Mouse (Mus musculus) limb, embryonic 11.5 days (tissue): ENCODE measurements at regions not wholly inside any gene's neighbourhood (a gene's known extent, or its start where the extent isn't known, plus 50 kb on each side); places are given as distances from the start of the nearest gene placed in this dataset.

Source experiments
- ATAC-seq: fragments of 200-750 bp; cut with Nextera tagmentation; 2 replicates; pipeline ENCODE4 v1.8.0; 2017; ENCODE audit warnings: low read depth; ENCODE audit not compliant: insufficient number of reproducible peaks, low FRiP score, low TSS enrichment
- DNase-seq: peaks from one replicate; pipeline ENCODE4 v3.0.0-alpha.2; 2015; ENCODE audit warnings: low spot score
- H3K27ac ChIP-seq: fragments of 300-500 bp; sonication (generic); replicated peaks from 2 replicates; pipeline ENCODE4 v1.5.1; 2014; ENCODE audit warnings: low read depth, mild to moderate bottlenecking, low read length
- H3K27me3 ChIP-seq: fragments of 300-500 bp; sonication (generic); 2 replicates; pipeline ENCODE4 v1.6.1; 2014; ENCODE audit warnings: mild to moderate bottlenecking, low read length, mixed read lengths; ENCODE audit not compliant: control insufficient read depth, insufficient read depth
- H3K36me3 ChIP-seq: fragments of 300-500 bp; sonication (generic); 2 replicates; pipeline ENCODE4 v1.6.1; 2014; ENCODE audit warnings: mild to moderate bottlenecking, low read length, moderate library complexity, mixed read lengths; ENCODE audit not compliant: control insufficient read depth, insufficient read depth
- H3K4me1 ChIP-seq: fragments of 300-500 bp; sonication (generic); 2 replicates; pipeline ENCODE4 v1.6.1; 2014; ENCODE audit warnings: low read length, mixed read lengths; ENCODE audit not compliant: control insufficient read depth, insufficient read depth
- H3K4me2 ChIP-seq: fragments of 300-500 bp; sonication (generic); 2 replicates; pipeline ENCODE4 v1.6.1; 2014; ENCODE audit warnings: low read depth, mild to moderate bottlenecking, moderate library complexity; ENCODE audit not compliant: severe bottlenecking
- H3K4me3 ChIP-seq: fragments of 300-500 bp; sonication (generic); 2 replicates; pipeline ENCODE4 v1.5.1; 2014; ENCODE audit warnings: low read depth, low read length
- H3K9ac ChIP-seq: fragments of 300-500 bp; sonication (generic); 2 replicates; pipeline ENCODE4 v1.6.1; 2014; ENCODE audit warnings: mild to moderate bottlenecking, low read length
- H3K9me3 ChIP-seq: fragments of 300-500 bp; sonication (generic); 2 replicates; pipeline ENCODE4 v1.6.1; 2016; ENCODE audit warnings: low read length; ENCODE audit not compliant: control insufficient read depth
- WGBS: fragments of 180-500 bp; shearing (Covaris S2); extraction: QIAGEN DNeasy Blood & Tissue Kit; methylation state at CpG from one replicate; pipeline ENCODE4 v1.1.7; 2014; 5-methylcytosine and 5-hydroxymethylcytosine counted together

DNA sequence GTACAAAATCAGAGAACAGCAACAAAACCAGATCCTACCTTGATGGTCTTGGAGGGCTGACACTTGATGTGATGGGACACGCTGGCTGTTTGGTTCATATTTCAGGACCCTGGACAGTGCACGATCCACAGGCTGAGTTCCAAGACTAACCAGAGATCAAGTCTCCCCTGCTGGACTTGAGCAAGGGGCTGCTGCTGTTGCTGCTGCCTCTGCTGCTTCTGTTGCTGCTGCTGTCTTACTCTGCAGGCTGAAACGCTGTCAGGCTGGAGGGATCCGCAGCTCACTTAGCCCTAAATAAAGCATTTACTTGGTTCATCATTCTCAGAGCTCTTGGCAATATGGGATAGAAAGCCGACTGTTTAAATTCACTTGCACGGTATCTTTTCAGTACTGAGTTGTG lies 589.8 kb downstream of the Actr3 start:
- no peak overlapping the region for H3K27ac ChIP-seq
- no peaks in the 10 kb centered on the region for H3K27me3 ChIP-seq
- peak; percentile 66 for DNase-seq
- H3K36me3 ChIP-seq: no peaks in the 10 kb centered on the region
- H3K4me2 ChIP-seq: no peak overlapping the region
- ATAC-seq: no peak
- no peaks in the 10 kb centered on the region for H3K4me1 ChIP-seq
- H3K9me3 ChIP-seq: no peaks in the 10 kb centered on the region
- 64% methylated on average over 6 of the region's 6 CpGs for WGBS
- H3K4me3 ChIP-seq: no peak overlapping the region
- H3K9ac ChIP-seq: no peak overlapping the region

GRCm38 (mm10) chr1:124825717-124826116 lies 609.8 kb downstream of the Actr3 start:
- Histone ChIP-seq H3K36me3 (no peaks in the 10 kb centered on the region), H3K4me2 (no peak overlapping the region), H3K27me3 (no peaks in the 10 kb centered on the region), H3K4me3 (no peak overlapping the region), H3K9me3 (no peaks in the 10 kb centered on the region; the same call in 1 of the 2 replicates), H3K4me1 (no peaks in the 10 kb centered on the region), H3K9ac (no peak overlapping the region), H3K27ac (no peak overlapping the region)
- DNase-seq: no peak
- ATAC-seq: no peak
- 95% methylated on average over 7 of the region's 7 CpGs for WGBS

GRCm38 (mm10) chr1:124793026-124793425 lies 642.5 kb downstream of the Actr3 start:
- no peak overlapping the region for H3K9ac ChIP-seq

GRCm38 (mm10) chr1:124790646-124791045 lies 644.9 kb downstream of the Actr3 start:
- no peak for ATAC-seq
- H3K27ac ChIP-seq: no peak overlapping the region
- H3K4me1 ChIP-seq: no peaks in the 10 kb centered on the region
- no peak overlapping the region for H3K9ac ChIP-seq
- no peaks in the 10 kb centered on the region for H3K36me3 ChIP-seq
- DNase-seq: no peak
- H3K4me3 ChIP-seq: no peak overlapping the region
- H3K9me3 ChIP-seq: no peaks in the 10 kb centered on the region
- no peaks in the 10 kb centered on the region for H3K27me3 ChIP-seq
- no peak overlapping the region for H3K4me2 ChIP-seq
- WGBS: 61% methylated on average over 2 of the region's 2 CpGs

More at GRCm38 (mm10) chr1:124793026-124793425, 642.5 kb downstream of the Actr3 start:
- Histone ChIP-seq H3K4me1 (no peaks in the 10 kb centered on the region), H3K9me3 (no peaks in the 10 kb centered on the region), H3K4me3 (no peak overlapping the region), H3K36me3 (no peaks in the 10 kb centered on the region), H3K4me2 (no peak overlapping the region), H3K27me3 (no peaks in the 10 kb centered on the region), H3K27ac (no peak overlapping the region)
- ATAC-seq (no peak), DNase-seq (no peak)
- WGBS: 80% methylated on average over 2 of the region's 2 CpGs

- no peak for ATAC-seq
Measured at GRCm38 (mm10) chr1:124790130-124790529, 645.4 kb downstream of the Actr3 start.

DNA sequence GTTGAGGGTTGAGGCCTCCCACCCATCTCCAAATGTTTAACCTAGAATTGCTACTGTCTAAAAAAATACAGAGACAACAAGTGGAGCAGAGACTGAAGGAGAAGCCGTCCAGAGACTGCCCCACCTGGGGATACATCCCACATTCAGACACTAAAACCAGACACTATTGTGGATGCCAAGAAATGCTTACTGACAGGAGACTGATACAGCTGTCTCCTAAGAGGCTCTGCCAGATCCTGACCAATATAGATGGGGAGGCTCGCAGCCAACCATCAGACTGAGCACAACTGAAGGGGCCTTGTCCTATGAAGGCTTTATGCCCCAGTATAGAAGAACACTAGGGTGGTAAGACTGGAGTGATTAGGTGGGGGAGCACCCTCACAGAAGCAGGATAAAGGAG lies 652.5 kb downstream of the Actr3 start:
- 87% methylated on average over 2 of the region's 2 CpGs for WGBS
- no peak overlapping the region for H3K9ac ChIP-seq
- H3K36me3 ChIP-seq: no peaks in the 10 kb centered on the region
- no peak overlapping the region for H3K4me2 ChIP-seq
- H3K4me3 ChIP-seq: no peak overlapping the region
- H3K27ac ChIP-seq: no peak overlapping the region
- no peak for ATAC-seq
- no peaks in the 10 kb centered on the region for H3K9me3 ChIP-seq
- no peaks in the 10 kb centered on the region for H3K4me1 ChIP-seq
- no peaks in the 10 kb centered on the region for H3K27me3 ChIP-seq
- DNase-seq: no peak

More at GRCm38 (mm10) chr1:124790130-124790529, 645.4 kb downstream of the Actr3 start:
- no peaks in the 10 kb centered on the region for H3K9me3 ChIP-seq
- H3K27me3 ChIP-seq: no peaks in the 10 kb centered on the region
- WGBS: 87% methylated on average over 3 of the region's 3 CpGs
- no peak overlapping the region for H3K4me2 ChIP-seq
- no peaks in the 10 kb centered on the region for H3K36me3 ChIP-seq
- H3K4me3 ChIP-seq: no peak overlapping the region
- DNase-seq: no peak
- H3K27ac ChIP-seq: no peak overlapping the region
- no peaks in the 10 kb centered on the region for H3K4me1 ChIP-seq
- H3K9ac ChIP-seq: no peak overlapping the region

DNA sequence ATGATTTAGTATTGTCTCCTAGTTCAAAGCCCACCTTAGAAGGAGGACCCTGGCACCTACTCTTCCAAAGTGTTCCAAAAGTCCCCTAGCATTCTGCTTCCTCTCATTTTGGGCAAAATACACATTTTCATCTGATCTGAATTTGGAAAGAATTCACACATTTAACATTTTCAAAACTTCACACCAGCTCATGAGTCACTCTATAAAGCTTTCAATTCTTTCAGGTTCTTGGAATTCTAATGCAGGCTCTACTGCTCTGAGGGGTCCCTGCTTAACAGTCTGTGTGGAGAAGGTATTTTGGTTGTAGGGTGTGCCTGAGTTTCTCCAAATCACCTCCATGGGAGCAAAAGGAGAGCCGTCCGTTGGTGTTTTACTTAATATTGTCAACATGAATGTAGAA lies 657.8 kb downstream of the Actr3 start:
- no peak overlapping the region for H3K4me2 ChIP-seq
- WGBS: 90% methylated on average over 2 of the region's 2 CpGs
- no peak for DNase-seq
- no peak for ATAC-seq
- no peaks in the 10 kb centered on the region for H3K36me3 ChIP-seq
- no peak overlapping the region for H3K9ac ChIP-seq
- no peak overlapping the region for H3K4me3 ChIP-seq
- no peaks in the 10 kb centered on the region for H3K9me3 ChIP-seq
- H3K27ac ChIP-seq: no peak overlapping the region
- H3K27me3 ChIP-seq: no peaks in the 10 kb centered on the region
- no peaks in the 10 kb centered on the region for H3K4me1 ChIP-seq

DNA sequence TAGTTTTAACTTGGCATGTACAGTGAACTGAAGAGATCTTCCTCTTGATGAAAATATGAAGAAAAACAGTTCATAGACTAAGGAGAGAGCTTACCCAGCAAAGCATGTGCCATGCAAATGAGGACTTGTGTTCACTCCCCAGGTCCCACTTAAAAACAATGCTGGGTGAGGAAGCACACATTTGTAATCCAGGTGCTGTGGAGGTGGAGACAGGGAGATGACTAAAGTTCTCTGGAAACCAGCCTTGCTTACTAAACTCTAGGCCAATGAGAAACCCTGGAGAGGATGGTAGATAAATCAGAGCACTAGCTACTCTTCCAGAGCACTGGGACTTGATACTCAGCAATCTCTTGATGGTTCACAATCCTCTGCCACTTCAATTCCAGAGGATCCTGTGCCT lies 678.8 kb downstream of the Actr3 start:
- Histone ChIP-seq H3K36me3 (no peaks in the 10 kb centered on the region), H3K9me3 (no peaks in the 10 kb centered on the region), H3K4me3 (no peak overlapping the region), H3K4me1 (no peaks in the 10 kb centered on the region), H3K9ac (no peak overlapping the region), H3K27me3 (no peaks in the 10 kb centered on the region), H3K27ac (no peak overlapping the region), H3K4me2 (no peak overlapping the region)
- ATAC-seq (no peak), DNase-seq (no peak)

GRCm38 (mm10) chr1:124739777-124740176 lies 694.4 kb upstream of the Dpp10 start:
- H3K36me3 ChIP-seq: no peaks in the 10 kb centered on the region
- H3K27ac ChIP-seq: no peak overlapping the region
- no peaks in the 10 kb centered on the region for H3K27me3 ChIP-seq
- H3K4me1 ChIP-seq: no peaks in the 10 kb centered on the region
- 79% methylated on average over 3 of the region's 3 CpGs for WGBS
- no peaks in the 10 kb centered on the region for H3K9me3 ChIP-seq
- H3K9ac ChIP-seq: no peak overlapping the region
- H3K4me2 ChIP-seq: no peak overlapping the region
- DNase-seq: no peak
- no peak overlapping the region for H3K4me3 ChIP-seq
- ATAC-seq: no peak
